Mouse (Mus musculus) forebrain, embryonic 11.5 days (tissue): ENCODE results near the gene Lrrc75b. TPM values are rescaled to one million over a fixed set of nuclear protein-coding genes. Genes with fewer than 3 reads are reported as not detected.

Experiments
- ATAC-seq: fragments of 200-750 bp; cut with Nextera tagmentation; replicated peaks from 2 replicates; pipeline ENCODE4 v1.8.0; 2017; ENCODE audit warnings: moderate TSS enrichment; ENCODE audit not compliant: low FRiP score
- DNase-seq: peaks from one replicate; pipeline ENCODE4 v3.0.0-alpha.2; 2017; ENCODE audit warnings: low spot score
- H3K27ac ChIP-seq: fragments of 300-500 bp; sonication (generic); 2 replicates; pipeline ENCODE4 v1.5.1; 2014; ENCODE audit warnings: low read depth, low read length
- H3K27me3 ChIP-seq: fragments of 300-500 bp; sonication (generic); 2 replicates; pipeline ENCODE4 v1.6.1; 2014; ENCODE audit warnings: mild to moderate bottlenecking, low read length, mixed read lengths; ENCODE audit not compliant: control insufficient read depth, insufficient read depth
- H3K36me3 ChIP-seq: fragments of 300-500 bp; sonication (generic); 2 replicates; pipeline ENCODE4 v1.6.1; 2014; ENCODE audit warnings: mild to moderate bottlenecking, low read length, moderate library complexity, mixed read lengths; ENCODE audit not compliant: control insufficient read depth, insufficient read depth
- H3K4me1 ChIP-seq: fragments of 300-500 bp; sonication (generic); replicated peaks from 2 replicates; pipeline ENCODE4 v1.6.1; 2014; ENCODE audit warnings: low read length, mixed read lengths; ENCODE audit not compliant: control insufficient read depth, insufficient read depth
- H3K4me2 ChIP-seq: fragments of 300-500 bp; sonication (generic); 2 replicates; pipeline ENCODE4 v1.6.1; 2014; ENCODE audit warnings: low read depth, mild to moderate bottlenecking, low read length, moderate library complexity, mixed read lengths; ENCODE audit not compliant: severe bottlenecking
- H3K4me3 ChIP-seq: fragments of 300-500 bp; sonication (generic); 2 replicates; pipeline ENCODE4 v1.5.1; 2014; ENCODE audit warnings: low read depth, low read length
- H3K9ac ChIP-seq: fragments of 300-500 bp; sonication (generic); 2 replicates; pipeline ENCODE4 v1.6.1; 2014; ENCODE audit warnings: low read length
- H3K9me3 ChIP-seq: fragments of 300-500 bp; sonication (generic); 2 replicates; pipeline ENCODE4 v1.6.1; 2016; ENCODE audit warnings: low read length, mixed read lengths; ENCODE audit not compliant: control insufficient read depth
- WGBS: fragments of 180-500 bp; shearing (Covaris S2); extraction: QIAGEN DNeasy Blood & Tissue Kit; methylation state at CpG from one replicate; pipeline ENCODE4 v1.1.7; 2014; 5-methylcytosine and 5-hydroxymethylcytosine counted together
- polyA plus RNA-seq: library from polyadenylated mRNA; unstranded; fragments of >200 nt; fragmentation: Nextera tagmentation; extraction: Ambion mirVana; gene quantifications from 2 replicates; pipeline ENCODE4 v1.2.1, GENCODE M21; 2014

Lrrc75b gene
- polyA plus RNA-seq, 1 experiment from 2014 or later = 2.3 TPM

DNA sequence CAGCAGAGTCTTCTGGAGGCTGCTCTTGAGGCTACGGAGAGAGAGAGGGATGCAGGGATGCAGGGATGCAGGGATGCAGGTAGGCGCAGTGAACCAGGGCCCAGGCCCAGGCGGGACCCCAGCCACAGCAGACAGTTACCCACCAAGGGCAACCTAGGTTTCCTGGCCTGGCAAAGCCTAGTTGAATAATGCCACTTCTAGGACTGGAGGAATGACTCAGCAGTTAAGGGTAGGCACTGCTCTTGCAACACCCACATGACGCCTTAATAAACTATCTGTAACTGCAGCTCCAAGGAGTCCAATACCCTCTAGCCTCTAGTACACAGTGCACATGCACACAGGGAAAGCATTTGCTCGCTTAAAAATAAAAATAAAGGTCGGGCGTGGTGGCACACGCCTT lies 6.0 kb downstream of the Lrrc75b start:
- H3K4me1 ChIP-seq = peaks cover 2% of the 10 kb centered on the region; the same call in 1 of the 2 replicates
- DNase-seq = no peak
- no peaks in the 10 kb centered on the region for H3K36me3 ChIP-seq
- H3K27me3 ChIP-seq = 0 out of 2 replicates have a peak, but pooled peaks cover 2% of the 10 kb centered on the region
- H3K4me2 ChIP-seq = no peak overlapping the region
- no peak for ATAC-seq
- H3K4me3 ChIP-seq = no peak overlapping the region
- no peak overlapping the region for H3K27ac ChIP-seq
- 87% methylated on average over 8 of the region's 8 CpGs for WGBS
- H3K9ac ChIP-seq = no peak overlapping the region
- H3K9me3 ChIP-seq = no peaks in the 10 kb centered on the region

DNA sequence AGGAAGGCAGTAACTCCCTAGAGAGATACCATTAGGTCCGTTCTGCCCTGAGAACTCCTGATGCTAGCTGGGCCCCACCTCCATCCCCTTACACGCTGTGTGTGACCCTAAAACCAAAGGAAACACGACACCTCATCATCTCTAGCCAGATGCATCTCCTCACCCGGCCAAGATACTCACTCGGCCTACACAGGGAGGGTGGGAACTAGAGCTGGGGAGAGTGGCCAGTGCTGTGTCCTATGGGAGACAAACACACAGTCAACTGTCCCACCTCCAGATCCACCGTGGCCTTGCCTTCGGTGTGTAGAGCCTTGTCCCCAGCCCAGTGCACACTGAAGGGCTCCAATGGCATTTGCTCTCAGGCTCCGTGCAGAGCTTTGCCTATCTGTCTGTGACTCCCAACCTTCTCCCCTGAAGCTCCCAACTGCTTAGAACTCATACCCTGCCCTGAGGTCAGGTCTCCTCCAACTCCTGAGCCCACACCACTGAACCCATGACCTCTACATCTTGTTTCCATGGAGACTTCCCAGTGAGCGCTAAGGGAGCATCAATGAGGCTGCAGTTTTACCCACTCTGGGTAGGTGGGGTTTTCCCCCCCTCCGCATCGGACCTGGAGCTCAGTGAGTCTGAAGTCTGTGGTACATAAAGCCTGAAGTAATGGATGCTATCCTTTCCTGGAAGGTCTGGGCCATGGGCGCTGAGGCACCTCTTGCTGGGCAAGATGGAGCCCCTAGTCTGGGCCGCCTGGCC lies 7.3 kb downstream of the Lrrc75b start:
- DNase-seq = no peak
- 76% methylated on average over 13 of the region's 13 CpGs for WGBS
- H3K27me3 ChIP-seq = no peaks in the 10 kb centered on the region

GRCm38 (mm10) chr10:75552106-75552505 lies 8.0 kb downstream of the Lrrc75b start:
- Histone ChIP-seq H3K36me3 (no peaks in the 10 kb centered on the region), H3K27ac (no peak overlapping the region), H3K4me1 (peaks cover 2% of the 10 kb centered on the region; the same call in 1 of the 2 replicates), H3K27me3 (no peaks in the 10 kb centered on the region), H3K4me2 (no peak overlapping the region), H3K9ac (no peak overlapping the region), H3K4me3 (no peak overlapping the region), H3K9me3 (no peaks in the 10 kb centered on the region)
- DNase-seq = no peak
- no peak for ATAC-seq
- 97% methylated on average over 2 of the region's 2 CpGs for WGBS

More for the DNA sequence above, 7.3 kb downstream of the Lrrc75b start:
- H3K9ac ChIP-seq = no peak overlapping the region
- H3K4me2 ChIP-seq = no peak overlapping the region
- no peak overlapping the region for H3K27ac ChIP-seq
- H3K9me3 ChIP-seq = no peaks in the 10 kb centered on the region
- no peak for ATAC-seq
- H3K4me1 ChIP-seq = peaks cover 2% of the 10 kb centered on the region; the same call in 1 of the 2 replicates
- no peak overlapping the region for H3K4me3 ChIP-seq
- no peaks in the 10 kb centered on the region for H3K36me3 ChIP-seq

DNA sequence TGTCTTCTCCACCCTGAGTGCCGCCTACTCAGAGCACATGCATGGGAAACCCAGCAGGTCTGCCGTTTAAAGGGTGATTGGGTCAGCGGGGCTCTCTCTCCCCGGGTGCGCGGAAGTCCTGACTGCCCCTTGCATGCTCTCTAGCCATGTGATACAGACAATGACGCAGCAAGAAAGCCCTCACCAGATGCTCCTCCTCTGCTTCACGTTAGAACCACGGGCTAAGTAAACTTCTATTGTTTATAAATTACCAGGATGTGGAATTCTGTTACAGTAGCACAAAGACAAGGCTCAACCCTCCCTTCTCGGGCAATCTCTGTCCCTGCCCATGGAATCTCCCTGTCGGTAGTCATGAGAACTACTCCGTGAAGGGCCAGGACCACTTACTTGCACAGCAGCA lies 9.0 kb downstream of the Lrrc75b start:
- DNase-seq = no peak
- 67% methylated on average over 12 of the region's 12 CpGs for WGBS
- Histone ChIP-seq H3K9me3 (no peaks in the 10 kb centered on the region), H3K36me3 (no peaks in the 10 kb centered on the region), H3K27me3 (no peaks in the 10 kb centered on the region), H3K4me2 (no peak overlapping the region), H3K4me1 (no peaks in the 10 kb centered on the region; the same call in 1 of the 2 replicates), H3K27ac (no peak overlapping the region), H3K9ac (no peak overlapping the region), H3K4me3 (no peak overlapping the region)
- no peak for ATAC-seq

DNA sequence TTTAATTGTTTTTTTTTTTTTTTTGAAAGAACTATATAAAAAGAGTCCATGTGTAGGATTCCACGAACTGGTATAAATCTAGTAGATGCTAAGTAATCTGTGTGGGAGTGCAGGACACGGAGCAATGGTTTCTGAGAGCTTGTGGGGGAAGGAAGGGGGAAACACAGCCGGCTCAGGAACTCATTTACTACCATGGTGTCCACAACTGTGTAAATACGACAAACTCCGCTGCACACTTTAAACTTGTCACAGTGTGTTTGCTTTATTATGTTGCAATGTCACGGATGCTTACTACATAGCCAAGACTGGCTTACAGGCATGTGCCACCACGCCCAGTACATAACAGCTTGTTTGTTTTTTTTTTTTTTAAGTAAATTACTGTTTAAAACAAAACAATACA lies 10.2 kb downstream of the Lrrc75b start:
- WGBS = 86% methylated on average over 7 of the region's 7 CpGs
- DNase-seq (no peak), ATAC-seq (no peak)
- H3K27me3 ChIP-seq = no peaks in the 10 kb centered on the region
- no peak overlapping the region for H3K4me3 ChIP-seq
- no peak overlapping the region for H3K9ac ChIP-seq
- no peaks in the 10 kb centered on the region for H3K4me1 ChIP-seq
- H3K9me3 ChIP-seq = 0 out of 2 replicates have a peak, but pooled peaks cover 2% of the 10 kb centered on the region
- no peak overlapping the region for H3K4me2 ChIP-seq
- no peak overlapping the region for H3K27ac ChIP-seq
- H3K36me3 ChIP-seq = no peaks in the 10 kb centered on the region

GRCm38 (mm10) chr10:75548486-75548885 lies 11.6 kb downstream of the Lrrc75b start:
- H3K27me3 ChIP-seq = no peaks in the 10 kb centered on the region
- H3K4me2 ChIP-seq = no peak overlapping the region
- ATAC-seq (no peak), DNase-seq (no peak)
- no peaks in the 10 kb centered on the region for H3K36me3 ChIP-seq
- WGBS = 82% methylated on average over 14 of the region's 14 CpGs
- no peak overlapping the region for H3K27ac ChIP-seq
- H3K9ac ChIP-seq = no peak overlapping the region
- 0 out of 2 replicates have a peak, but pooled peaks cover 2% of the 10 kb centered on the region for H3K9me3 ChIP-seq
- no peak overlapping the region for H3K4me3 ChIP-seq
- no peaks in the 10 kb centered on the region for H3K4me1 ChIP-seq

GRCm38 (mm10) chr10:75547901-75548300 lies 12.2 kb downstream of the Lrrc75b start:
- no peak for DNase-seq
- ATAC-seq = no peak
- H3K4me3 ChIP-seq = no peak overlapping the region
- no peak overlapping the region for H3K4me2 ChIP-seq
- H3K9me3 ChIP-seq = 0 out of 2 replicates have a peak, but pooled peaks cover 2% of the 10 kb centered on the region
- no peaks in the 10 kb centered on the region for H3K36me3 ChIP-seq
- no peak overlapping the region for H3K27ac ChIP-seq
- WGBS = 74% methylated on average over 7 of the region's 7 CpGs
- no peaks in the 10 kb centered on the region for H3K27me3 ChIP-seq
- no peak overlapping the region for H3K9ac ChIP-seq
- no peaks in the 10 kb centered on the region for H3K4me1 ChIP-seq

DNA sequence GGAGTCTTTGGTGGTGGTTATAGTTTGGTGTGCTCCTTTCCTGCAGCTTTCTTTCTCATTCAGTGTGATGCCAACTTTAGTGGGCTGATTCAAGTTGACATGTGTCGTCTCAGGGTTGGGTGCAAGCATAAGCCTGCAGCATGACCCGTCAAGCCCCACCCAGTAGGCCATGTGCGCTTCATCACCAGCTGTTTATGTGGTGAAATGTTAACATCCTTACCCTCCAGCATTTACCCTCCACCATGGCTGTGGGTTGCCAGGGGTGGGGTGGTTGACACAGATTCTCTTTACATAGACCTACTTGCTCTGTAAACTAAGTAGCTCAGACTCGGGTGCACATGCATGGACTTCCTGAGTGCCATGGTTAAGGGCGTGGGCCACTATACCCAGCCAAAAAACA lies 24.0 kb downstream of the Lrrc75b start:
- ATAC-seq (no peak), DNase-seq (no peak)
- H3K4me3 ChIP-seq = no peak overlapping the region
- no peaks in the 10 kb centered on the region for H3K9me3 ChIP-seq
- H3K9ac ChIP-seq = no peak overlapping the region
- H3K4me1 ChIP-seq = no peaks in the 10 kb centered on the region
- H3K27ac ChIP-seq = no peak overlapping the region
- no peaks in the 10 kb centered on the region for H3K27me3 ChIP-seq
- H3K36me3 ChIP-seq = peaks cover 5% of the 10 kb centered on the region; the same call in 1 of the 2 replicates
- H3K4me2 ChIP-seq = no peak overlapping the region
- WGBS = 96% methylated on average over 5 of the region's 5 CpGs

- WGBS = 90% methylated on average over 2 of the region's 2 CpGs
- H3K27me3 ChIP-seq = no peaks in the 10 kb centered on the region
- no peak overlapping the region for H3K27ac ChIP-seq
- H3K9me3 ChIP-seq = no peaks in the 10 kb centered on the region
- no peaks in the 10 kb centered on the region for H3K4me1 ChIP-seq
- ATAC-seq (no peak), DNase-seq (no peak)
- peaks cover 5% of the 10 kb centered on the region; the same call in 1 of the 2 replicates for H3K36me3 ChIP-seq
- H3K4me3 ChIP-seq = no peak overlapping the region
- H3K4me2 ChIP-seq = no peak overlapping the region
- H3K9ac ChIP-seq = no peak overlapping the region
Observed at GRCm38 (mm10) chr10:75535423-75535822, 24.7 kb downstream of the Lrrc75b start.
